Mouse (Mus musculus): ENCODE measurements at regions not wholly inside any gene's neighbourhood (a gene's known extent, or its start where the extent isn't known, plus 50 kb on each side); places are given as distances from the start of the nearest gene placed in this dataset.
"Not testable (repeated sequence)": the region's sequence is repeated elsewhere in the genome, so short reads cannot be mapped to it uniquely, and the experiment has no call there.

DNA sequence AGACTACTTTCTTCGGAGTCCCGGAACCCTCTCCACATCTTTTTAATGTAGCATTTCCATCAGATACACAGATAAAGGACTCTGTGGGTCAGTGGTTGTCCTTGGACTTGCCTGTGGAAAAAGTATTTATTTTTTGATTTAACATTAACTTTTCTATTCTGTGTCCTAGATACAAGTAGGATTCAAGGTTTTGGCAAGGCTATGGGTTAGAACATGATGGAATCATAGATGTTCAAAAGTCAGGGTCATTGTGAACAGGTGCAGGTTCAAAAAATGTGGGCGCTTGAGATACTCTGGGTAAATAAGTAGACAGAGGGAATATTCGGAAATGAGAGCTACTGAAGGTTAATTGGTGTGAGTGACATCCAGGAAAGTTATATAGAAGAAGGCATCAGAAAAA is 347.7 kb downstream of the Cypt12 start:
- no peak for ATAC-seq (replicated peaks; ENCODE audit: poor library complexity)

DNA sequence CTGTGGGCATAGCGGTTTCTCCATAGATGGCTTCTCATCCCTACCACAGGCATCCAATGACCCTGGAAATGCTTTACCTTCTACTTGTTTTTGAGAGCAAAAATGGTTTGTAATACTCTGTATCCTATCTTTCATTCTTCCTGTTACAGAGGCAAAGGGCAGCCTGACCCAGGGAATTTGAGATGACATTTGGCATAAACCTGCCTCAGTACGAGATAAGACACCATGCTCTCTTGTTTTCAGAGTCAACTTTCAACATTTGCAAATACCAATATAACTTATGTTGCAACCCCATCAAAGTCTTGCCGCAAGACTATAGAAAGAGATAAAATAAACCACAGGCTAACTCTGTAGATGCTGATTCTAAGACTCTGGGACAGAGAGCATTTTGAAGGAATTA is 350.5 kb downstream of the Cypt12 start:
- ATAC-seq (replicated peaks; ENCODE audit: poor library complexity) = no peak

DNA sequence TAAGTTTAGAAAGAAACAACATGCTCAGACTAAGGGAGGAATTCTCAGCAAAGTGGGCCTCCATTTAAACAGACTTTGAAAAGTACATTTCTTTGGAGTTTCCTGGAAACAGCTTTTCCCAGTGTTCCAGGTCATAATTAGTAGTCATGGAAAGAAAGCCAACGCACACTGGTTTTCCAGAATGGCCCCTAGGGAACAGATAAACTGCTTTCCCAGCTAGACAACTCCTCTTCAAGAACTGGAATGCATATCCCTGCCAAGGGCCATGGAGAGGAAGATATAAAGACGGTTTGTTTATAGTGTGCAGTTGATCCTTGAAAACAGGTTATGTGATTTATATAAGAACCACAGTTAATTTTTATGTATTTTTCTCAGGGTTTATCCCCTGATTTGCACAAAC is 351.3 kb downstream of the Cypt12 start:
- no peak for ATAC-seq (replicated peaks; ENCODE audit: poor library complexity)

DNA sequence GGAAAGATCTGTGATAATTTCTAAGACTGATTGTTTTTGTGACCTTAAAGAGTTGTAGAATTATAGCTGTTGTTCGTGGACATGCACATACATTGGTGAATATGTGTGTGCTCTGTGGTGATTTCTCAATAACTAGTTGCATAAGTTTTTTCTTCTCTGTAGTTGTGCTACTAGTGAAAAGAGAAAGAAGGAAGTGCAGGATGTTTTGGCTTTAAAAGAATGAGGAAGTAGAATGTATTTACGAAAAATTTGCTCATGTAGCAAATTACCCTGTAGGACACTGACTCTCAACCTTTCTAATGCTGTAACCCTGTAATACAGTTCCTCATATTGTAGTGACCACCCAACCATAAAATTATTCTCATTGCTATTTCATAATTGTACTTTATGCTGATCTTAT is 371.2 kb downstream of the Cypt12 start:
- peak; percentile 98 for ATAC-seq (replicated peaks; ENCODE audit: poor library complexity)

DNA sequence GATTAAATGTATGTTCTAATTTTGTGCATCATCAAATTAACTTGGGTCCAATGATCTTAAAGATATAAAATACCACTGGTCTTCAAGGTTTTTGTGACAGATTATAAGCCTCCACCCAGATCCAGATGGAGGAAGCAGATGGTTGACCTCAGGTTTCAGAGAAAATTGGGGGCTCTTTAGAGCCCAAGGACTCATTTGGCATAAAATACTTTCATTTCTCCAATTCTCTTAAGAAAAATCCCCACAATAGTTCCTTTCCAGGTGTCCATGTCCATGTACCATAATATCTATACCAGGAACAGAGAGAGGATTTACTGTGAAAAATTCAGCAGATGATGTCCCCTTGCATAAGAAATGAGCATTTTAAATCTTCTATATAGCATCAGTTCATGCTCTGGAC is 385.0 kb downstream of the Cypt12 start:
- ATAC-seq (replicated peaks; ENCODE audit: poor library complexity) = peak; percentile 76

GRCm38 (mm10) chr3:18339189-18339588 is 391.0 kb downstream of the Cypt12 start:
- ATAC-seq (replicated peaks; ENCODE audit: poor library complexity) = peak; percentile 96

DNA sequence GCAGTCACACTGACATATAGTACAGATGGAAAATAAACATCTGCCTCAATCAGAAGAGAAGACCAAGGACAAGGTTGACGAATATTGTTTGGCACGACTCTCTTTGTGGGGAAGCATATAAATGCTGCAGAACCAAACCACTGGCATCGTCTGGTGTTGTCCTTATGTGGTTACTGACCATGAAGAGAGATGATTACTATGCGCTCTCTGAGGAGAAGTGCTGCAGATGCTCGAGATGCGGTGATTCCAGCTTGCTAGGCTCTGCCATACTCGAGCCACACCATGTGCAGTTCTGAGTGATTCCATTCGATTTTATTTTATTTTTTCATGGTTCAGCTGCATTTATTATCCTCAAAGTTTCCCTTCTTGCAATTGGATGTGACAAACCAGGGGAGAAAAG is 393.5 kb downstream of the Cypt12 start:
- ATAC-seq (replicated peaks; ENCODE audit: poor library complexity) = no peak

GRCm38 (mm10) chr3:18378014-18379005 is 430.1 kb downstream of the Cypt12 start:
- ATAC-seq (replicated peaks; ENCODE audit: poor library complexity) = no peak

DNA sequence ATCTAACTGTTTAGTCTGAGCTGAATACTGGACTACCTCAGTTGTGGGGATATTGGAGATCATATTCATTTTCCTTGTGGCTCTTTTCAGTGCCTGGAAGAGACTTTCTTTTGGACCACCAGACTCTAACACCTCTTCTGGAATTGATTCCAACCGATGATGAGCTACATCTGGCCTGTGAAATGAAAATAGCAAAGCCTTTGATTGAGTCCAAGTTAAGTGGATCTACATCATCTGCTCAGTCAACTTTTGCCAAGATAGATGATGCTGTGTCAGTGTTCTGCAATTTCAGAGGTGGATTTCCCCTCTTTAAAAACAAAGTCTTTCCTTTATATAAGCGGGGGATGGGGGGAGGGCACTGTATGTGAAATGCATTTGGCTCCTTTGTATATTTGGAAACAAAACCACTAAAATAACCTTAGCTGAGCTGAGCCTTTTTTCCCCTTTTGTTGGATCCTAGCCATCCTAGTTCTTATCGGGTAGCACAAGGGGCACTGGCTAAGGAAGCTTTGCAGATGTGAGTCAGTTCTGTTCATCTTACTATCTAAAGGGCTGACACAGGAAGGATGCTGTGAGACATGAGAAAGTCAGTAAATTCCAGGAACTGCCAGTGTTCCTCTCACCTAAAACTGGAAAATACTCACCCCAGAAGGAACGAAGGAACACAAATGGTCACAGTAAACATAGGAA is 473.8 kb downstream of the Cypt12 start:
- no peak for ATAC-seq (replicated peaks; ENCODE audit: poor library complexity)

DNA sequence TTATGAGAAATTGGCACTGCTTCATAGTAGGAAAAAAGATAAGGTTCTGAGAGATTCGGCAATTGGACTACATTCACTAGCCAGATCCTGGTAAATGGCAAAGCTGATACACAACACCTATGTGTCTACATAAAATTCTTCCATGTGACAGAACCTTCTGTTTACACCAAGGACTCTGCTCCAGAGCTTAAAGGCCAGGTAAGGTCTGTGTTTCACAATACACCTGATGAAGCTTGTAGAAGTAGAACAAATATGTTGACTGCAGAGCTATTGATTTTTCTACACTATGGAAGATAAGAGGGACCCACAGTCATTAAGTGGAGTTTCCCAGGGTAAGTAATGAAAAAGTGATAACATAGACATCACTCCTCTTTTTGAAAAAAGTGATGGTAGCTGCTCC is 480.7 kb downstream of the Cypt12 start:
- no peak for ATAC-seq (replicated peaks; ENCODE audit: poor library complexity)

DNA sequence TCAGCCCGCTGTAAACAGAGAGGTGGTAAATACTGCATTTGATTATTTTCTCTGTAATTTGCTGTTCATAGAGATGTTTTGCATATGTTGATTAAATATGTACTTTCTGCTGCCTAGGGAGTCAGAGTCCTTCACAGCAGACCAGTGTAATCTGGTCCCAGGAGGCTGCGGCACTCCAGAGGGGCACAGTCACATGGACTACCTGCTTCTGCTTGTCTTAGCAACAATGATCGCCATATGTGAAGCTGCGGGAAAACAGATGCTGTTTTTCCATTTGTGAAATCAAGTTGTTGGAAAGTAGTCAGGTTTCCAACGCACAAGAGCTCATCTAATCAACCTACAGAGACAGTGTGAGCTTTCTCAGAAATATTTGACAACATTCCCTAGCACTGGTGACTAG is 490.6 kb downstream of the Cypt12 start:
- ATAC-seq (replicated peaks; ENCODE audit: poor library complexity) = no peak

DNA sequence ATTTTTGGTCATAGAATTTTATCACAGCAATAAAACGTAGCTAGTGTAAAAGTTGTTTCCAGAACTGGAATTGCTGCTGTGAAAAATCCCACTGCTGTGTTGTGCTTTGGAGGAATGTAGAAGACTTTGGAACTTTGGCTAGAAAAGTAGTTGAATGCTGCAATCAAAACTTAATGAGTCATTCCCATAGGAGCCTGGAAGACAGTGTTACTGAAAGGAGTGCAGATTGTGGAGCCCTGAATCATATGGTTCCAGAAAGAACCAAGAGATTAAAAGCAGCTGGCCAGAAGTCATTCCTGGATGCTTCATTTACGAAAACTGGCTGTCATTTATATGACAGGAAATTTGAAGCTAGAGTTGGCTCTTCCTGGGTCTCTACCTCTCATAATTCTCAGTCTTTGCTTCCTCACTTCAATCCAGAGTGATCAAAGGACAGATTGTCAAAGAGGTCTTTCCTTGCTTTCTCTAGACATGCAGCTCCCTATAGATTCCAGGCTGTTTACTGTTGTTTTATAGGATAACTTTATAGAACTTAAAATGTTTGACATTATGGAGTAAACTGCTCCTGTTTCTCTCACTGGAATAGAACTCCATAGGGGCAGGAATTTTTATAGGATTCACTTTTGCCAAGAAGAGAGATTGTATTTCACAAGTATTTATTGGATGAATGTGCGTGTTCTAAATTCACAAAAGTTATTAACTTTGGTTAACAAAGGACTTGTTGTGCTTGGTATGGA is 504.2 kb downstream of the Cypt12 start:
- no peak for ATAC-seq (replicated peaks; ENCODE audit: poor library complexity)

GRCm38 (mm10) chr3:18453220-18453985 is 505.2 kb downstream of the Cypt12 start:
- no peak for ATAC-seq (replicated peaks; ENCODE audit: poor library complexity)

DNA sequence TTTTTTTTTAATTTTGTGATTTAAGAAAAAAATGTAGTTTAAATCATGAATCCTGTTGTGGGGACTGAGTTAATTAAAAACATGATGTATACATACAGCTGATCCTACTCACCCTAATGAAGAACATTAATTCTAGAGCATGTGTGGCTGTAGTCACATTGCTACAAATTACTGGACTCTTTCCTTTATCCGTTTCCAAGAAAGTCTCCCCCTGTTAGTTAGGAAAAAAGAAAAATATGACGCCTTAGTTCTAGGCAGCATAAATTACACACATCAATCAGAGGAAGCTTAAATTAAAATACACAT is 505.7 kb downstream of the Cypt12 start:
- no peak for ATAC-seq (replicated peaks; ENCODE audit: poor library complexity)

GRCm38 (mm10) chr3:18454558-18455191 is 506.5 kb downstream of the Cypt12 start:
- not testable (repeated sequence) for ATAC-seq (replicated peaks; ENCODE audit: poor library complexity)

- ATAC-seq (replicated peaks; ENCODE audit: poor library complexity) = no peak
Measured at GRCm38 (mm10) chr3:18456033-18456690, 508.0 kb downstream of the Cypt12 start.

DNA sequence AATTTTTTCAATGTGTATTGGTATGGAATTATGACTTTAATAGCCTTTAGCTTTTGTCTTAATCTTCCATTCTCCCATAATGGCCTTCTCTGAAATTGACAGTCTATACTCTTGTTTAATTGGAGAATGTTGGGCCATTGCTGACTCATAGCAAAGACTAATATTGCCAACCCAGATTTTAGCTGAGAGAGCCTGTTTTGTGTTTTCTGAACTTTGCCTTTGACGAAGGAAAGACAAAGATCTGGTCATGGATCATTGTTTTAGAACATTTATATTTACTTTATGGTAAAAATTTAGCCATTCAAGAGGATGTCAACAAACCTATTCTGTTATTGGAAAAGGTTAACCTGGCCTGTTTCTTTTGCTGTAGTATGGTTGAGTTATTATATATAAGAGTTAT is 512.1 kb downstream of the Cypt12 start:
- no peak for ATAC-seq (replicated peaks; ENCODE audit: poor library complexity)

GRCm38 (mm10) chr3:18471846-18472245 is 523.6 kb downstream of the Cypt12 start:
- ATAC-seq (replicated peaks; ENCODE audit: poor library complexity) = no peak

DNA sequence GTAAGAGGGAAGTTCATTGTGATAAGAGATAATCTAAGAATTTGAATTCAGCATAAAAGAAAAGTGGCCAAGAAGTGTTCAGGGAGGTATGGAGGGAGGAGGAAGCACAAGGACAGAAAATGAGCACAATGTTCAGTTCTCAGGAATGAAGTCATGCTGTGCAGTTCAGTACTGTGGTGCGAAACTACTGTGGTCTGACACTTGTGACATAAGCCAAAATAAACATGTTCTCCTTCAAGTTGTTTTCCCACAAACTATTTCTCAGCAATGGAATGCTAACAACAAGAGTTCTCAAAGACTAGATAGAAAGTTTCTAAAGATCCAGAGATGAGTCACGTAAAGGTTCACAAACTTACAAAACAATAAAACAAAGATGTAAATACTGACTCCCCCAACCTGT is 531.3 kb downstream of the Cypt12 start:
- ATAC-seq (replicated peaks; ENCODE audit: poor library complexity) = no peak

DNA sequence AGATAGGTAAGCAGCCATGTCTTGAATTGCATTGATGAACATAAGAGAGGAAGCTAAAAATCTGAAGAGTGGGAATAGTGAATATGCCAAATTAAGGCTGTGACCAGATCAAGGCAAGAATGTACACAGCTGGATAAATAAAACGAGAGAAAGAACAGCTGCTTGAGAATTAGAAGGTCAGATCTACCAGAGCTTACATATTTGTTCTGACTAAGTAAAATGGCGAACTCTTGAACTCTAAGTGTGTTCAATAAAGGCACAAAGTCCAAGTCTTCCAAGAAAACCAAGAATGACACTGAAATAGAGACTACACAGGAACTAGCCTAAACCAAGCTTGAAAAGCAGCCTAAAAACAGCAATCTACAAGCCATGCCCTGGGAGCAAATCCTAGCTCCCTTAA is 533.8 kb downstream of the Cypt12 start:
- no peak for ATAC-seq (replicated peaks; ENCODE audit: poor library complexity)

All from megakaryocyte progenitor cell, adult 5-6 weeks (primary cell).